Mouse (Mus musculus): ENCODE results near the gene Naglu. TPM values are rescaled to one million over a fixed set of nuclear protein-coding genes. Genes with fewer than 3 reads are reported as not detected.

Gene Naglu
- total RNA-seq, 2 experiments from 2014 or later, result 8.6 to 9.9 TPM

GRCm38 (mm10) chr11:101083083-101083697 lies 13.4 kb downstream of the Naglu start:
- DNase-seq (ENCODE audit: low spot score in 2 of 2), result no peak

- no peak for DNase-seq (ENCODE audit: low spot score in 2 of 2)
Observed at GRCm38 (mm10) chr11:101084246-101084645, 14.4 kb downstream of the Naglu start.

GRCm38 (mm10) chr11:101084811-101085210 lies 15.0 kb downstream of the Naglu start:
- no peak for DNase-seq (ENCODE audit: low spot score in 2 of 2)

- no peak for DNase-seq (ENCODE audit: low spot score in 2 of 2)
Observed at GRCm38 (mm10) chr11:101085617-101086322, 16.0 kb downstream of the Naglu start.

DNA sequence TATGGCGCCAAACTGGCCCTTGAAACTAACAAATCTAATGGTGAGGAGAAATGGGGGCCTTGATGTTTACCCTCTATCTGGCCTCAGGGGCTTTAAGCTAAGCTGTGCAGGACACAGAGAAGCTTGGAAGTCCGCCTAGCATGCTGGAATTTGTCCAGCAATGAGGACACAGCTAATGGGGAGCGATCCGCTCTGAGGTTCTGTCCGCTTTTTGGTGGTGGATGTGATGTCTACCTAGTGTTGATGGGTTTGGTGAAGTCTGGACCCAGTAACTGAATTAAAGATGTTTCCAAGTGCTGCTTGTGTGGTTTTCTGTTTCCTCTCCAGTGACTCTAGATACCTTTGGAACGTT lies 16.5 kb downstream of the Naglu start:
- DNase-seq (ENCODE audit: low spot score in 2 of 2), result no peak

GRCm38 (mm10) chr11:101086756-101087681 lies 17.2 kb downstream of the Naglu start, which contains the start of gene Mlx:
TSS of gene Mlx (plus strand) at chr11:101087277.
- DNase-seq (ENCODE audit: low spot score in 2 of 2), result peak; percentile 87 to 91

- DNase-seq (ENCODE audit: low spot score in 2 of 2), result no peak
Observed at GRCm38 (mm10) chr11:101087682-101088055, 17.9 kb downstream of the Naglu start.

DNA sequence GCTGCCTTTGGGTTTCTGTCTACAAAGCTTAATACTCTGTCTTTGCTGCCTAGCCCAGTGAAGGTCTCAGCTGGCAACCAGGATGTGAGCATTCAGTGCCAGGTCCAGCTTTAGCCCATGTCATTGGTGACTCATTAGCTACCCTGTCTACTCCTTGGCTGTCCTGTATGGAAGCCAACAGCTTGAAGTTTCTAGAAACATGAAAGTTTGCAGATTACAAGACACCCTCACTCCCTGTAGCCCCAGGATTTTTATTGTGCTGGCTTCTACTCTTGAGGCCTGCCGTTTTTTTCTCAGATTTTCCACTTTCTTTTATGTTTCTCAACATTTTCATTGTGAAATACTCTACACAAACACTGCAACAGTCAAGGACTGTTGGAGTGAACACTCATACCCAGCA lies 20.1 kb downstream of the Naglu start:
- no peak for DNase-seq (ENCODE audit: low spot score in 2 of 2)

DNA sequence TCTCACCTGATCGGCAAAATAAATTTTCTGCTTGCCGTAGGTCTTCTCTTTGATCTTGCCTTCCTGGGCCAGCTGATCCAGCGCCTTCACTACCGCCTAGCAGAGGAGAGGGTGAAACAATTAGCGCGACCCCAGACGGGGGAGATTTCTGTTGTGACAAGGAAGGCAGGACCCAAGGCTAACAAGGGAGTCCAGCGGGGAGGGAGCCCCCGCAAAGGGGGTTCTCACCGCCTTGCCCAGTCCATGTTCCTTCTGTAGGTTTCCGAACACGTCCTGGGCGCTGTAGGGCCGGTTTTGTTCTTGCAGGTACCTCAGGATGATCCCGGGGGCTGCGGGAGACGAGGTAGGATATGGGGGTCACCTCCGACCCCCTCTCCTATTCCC lies 25.1 kb downstream of the Naglu start:
- no peak for DNase-seq (ENCODE audit: low spot score in 2 of 2)

DNA sequence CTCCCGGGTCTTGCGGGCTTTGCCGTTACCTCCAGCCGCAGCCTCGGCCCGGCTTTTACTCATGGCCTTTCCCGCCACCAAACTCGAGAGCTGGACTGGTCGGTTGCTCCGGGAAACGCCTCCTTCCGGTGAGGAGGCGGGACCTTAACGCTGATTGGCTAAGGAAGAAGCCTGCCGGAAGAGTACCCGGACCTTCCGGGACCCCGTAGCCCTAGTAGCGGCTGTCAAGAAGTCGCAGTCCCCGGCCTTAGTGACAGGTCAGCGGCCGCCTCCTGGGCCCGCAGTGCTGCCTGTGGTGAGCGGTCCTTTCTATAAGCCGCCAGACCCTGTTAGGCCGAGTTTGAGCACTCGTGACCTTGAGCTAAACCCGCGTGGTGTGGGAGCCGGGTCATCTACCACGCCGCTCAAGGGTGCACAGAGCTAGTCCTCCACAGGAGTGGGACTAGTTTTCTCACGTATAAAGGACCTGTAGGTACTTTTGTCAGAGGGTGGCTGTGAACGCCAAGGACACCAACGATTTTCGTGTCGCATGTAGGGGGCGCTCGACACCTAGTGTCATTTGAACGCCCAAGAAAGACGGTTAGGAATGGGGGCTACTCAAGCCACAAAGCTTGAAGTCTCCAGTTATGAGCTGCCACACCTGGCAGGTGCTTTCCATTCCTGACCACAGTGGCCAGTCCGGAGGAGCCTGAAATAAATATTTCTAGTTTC lies 25.7 kb downstream of the Naglu start, which contains the start of gene Psmc3ip:
Psmc3ip (minus strand) TSS at position 123 of the 711 bp plus-strand sequence.
- DNase-seq (ENCODE audit: low spot score in 2 of 2), result peak; percentile 92 to 94

DNA sequence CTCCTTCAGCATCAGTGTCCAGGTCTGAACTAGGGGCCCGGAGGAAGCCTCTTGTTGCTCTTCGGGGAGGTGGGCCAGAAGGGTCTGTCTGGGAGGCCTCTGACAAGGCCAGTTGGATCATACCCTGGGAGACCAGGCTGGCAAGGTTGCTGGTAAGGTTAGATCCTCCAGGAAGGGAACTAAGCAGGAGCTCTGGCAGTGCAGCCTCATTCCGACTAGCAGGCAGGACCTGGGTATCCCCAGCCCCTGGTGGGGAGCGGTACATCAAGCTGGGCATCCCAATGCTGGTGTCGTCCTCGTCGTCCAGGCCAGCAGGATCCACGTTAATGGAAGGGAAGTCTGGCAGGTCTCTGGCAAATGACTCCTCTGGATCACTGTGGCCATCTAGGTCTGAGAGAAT lies 28.4 kb downstream of the Naglu start:
- DNase-seq (ENCODE audit: low spot score in 2 of 2), result no peak

DNA sequence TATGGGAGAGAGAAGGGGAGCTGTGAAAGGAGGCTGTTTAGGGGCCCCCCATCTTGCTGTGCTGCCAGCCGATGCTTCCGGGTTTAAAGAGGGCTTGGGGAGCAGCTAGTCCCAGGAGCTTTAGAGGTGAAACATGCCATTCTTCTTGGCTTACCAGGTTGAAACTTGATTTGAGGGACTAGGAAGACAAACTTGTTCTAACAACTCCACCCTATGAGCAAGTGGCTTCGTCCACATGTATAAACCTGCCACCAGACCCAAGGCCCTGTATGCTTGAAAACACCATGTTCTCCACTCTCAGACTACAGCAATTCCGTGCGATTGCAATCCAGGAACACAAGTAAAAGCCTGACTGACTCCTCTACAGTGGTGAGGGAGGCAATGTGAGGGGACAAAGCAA lies 33.2 kb downstream of the Naglu start:
- DNase-seq (ENCODE audit: low spot score in 2 of 2), result no peak

DNA sequence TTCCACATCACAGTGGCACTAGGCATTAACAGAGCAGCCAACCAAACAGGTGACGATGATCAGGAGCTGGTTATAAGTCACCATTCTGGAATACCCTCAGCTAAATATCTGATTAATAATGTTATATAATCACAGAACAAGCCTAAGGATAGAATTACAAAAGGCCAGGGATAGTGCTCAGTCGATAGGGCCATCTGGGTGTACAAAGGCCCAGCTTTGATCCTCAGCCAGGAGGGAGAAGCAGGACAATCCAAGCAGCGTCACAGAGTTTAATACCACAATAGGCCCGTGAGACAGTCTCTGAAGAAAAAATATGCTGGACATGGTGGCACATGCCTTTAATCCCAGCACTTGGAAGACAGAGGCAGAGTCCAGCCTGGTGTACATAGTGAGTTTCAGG lies 39.5 kb downstream of the Naglu start:
- DNase-seq (ENCODE audit: low spot score in 2 of 2), result no peak

DNA sequence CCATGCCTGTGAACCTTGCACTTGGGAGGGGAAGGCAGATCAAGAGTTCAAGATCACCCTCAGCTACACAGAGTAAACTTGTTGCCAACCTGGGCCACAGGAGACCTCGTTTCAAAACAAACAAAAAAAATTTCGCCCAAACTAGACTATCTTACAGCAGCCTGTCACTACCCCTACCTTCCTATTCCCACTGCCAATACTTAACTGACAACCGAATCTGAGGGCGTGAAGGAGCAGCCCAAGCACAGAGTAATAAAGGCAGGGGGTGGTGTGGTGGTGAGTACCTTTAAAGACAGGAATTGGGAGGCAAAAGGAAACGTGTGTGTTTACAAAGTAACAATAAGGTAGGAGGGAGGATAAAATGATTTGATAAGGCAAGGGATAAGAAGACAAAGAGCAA lies 40.9 kb downstream of the Naglu start:
- DNase-seq (ENCODE audit: low spot score in 2 of 2), result no peak

DNA sequence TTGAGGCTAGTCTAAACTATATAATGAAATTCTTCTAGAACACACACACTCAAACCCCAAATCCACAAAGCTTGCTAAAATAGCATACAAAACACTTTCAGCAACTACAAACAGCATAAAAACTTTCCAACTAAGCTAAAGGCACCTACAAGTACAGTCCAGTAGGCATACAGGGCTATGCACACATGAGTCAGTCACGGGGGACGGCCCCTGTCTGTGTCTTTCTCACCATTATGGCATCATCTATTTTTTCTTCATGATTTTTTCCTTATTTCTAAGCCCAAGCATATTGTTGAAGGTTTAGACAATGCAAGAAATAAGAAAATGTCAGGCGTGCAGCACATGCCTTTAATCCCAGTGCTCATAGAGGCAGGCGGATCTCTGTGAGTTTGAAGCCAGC lies 41.4 kb downstream of the Naglu start:
- DNase-seq (ENCODE audit: low spot score in 2 of 2), result no peak

DNA sequence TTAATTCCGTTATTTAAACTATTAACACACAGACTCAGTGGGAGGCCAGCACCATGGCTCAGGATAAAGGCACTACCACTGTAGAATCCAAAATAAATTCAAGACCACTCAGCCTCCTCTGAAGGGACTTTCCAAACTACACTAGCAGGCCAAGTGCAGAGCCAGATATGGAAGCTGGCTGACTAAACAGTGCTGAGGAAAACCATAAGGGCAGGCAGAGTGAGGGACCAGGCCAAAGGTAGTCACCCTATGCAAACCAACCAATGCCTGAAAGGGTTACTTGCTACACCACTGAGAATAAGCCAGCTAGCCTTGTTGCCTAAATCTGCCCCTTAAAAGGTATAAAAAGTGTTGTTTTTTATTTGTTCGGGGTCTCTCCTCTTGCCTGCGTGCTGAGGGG lies 42.4 kb downstream of the Naglu start:
- DNase-seq (ENCODE audit: low spot score in 2 of 2), result no peak

DNA sequence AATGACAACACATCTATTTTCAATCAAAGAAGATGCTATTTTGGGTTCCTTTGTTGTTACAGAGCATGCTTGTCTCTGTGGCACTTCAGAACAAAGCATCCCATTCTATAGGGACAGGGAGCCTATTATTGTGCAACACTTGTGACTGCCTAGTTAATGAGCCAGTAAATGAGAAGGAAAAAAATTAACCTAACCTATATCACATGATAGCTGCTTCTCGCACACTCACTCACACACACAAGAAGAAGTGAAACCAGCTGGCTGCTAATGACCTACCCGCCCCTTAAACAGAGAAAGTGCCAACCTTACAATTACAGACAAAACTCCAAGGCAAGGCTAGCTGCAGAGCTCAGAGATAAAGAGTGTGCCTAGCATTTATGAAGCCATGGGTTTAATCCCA lies 45.8 kb downstream of the Naglu start:
- no peak for DNase-seq (ENCODE audit: low spot score in 2 of 2)

GRCm38 (mm10) chr11:101118105-101118504 lies 48.3 kb downstream of the Naglu start:
- no peak for DNase-seq (ENCODE audit: low spot score in 2 of 2)

DNA sequence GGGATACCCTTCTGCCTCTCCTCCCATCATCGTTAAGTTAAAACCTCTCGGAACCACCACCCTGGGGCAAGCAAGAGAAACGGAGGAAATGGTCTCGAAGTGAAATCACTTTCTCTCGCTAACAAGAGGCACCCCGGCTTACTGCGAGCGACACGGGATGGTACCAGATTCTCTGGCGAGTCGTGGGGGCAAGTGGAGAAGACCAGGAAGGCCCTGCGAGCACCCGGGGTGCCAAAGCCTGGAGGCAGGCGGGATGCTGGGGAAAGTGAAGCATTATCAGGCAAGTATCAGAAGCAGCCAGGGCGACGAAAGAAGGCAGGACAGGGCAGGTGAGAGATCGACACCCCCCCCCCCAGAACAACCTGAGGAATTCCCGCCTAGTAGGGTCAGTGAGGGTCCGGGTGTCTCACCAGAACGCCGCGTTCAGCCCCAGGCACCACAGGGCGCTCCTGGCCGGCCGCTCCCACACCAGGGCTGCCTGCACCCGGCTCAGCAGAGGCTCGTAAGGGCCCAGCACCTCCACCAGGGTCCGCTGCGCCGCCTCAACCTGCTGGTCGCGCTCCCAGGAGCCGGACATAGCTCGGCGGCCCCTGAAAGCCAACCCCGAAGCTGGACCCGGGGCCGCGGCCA lies 49.4 kb downstream of the Naglu start:
- DNase-seq (ENCODE audit: low spot score in 2 of 2), result peak in 1 of 2 experiments; percentile 15

DNA sequence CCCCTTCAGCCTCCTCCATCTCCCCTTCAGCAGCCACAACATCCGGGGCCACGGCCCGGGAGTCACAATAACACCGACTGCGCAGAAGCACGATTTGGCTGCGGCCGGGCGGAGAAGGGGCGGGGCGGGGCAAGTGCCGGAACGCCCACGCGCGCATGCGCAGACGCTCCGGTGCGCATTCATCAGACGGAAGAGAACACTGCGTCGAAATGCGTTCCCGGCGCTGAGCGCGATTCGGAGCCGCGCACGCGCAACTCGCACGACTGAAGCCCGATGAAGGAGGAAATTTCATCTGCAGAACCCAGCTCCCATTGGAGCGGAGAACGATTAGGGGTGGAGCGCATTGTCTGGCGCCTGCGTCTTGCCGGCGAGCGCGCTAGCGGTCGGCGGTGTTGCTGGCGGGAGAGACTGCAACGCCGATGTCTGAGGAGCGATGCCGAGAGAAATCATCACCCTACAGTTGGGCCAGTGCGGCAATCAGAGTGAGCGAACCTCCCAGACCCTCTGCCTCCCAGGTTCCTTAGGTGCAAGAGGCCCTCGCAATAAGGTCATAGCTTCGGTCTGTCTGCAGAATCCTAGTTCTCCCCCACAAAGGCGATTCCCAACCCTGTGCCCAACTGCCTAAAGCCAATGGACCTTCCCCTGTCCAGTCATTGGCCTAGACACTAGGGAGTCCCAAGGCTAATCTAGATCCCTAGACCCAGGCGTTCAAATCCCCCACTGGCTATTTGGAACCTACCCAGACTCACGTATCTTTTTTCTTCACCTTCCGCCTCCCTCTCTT lies 50.1 kb downstream of the Naglu start, which contains the start of the genes Retreg3 and Tubg1:
Retreg3 (minus strand) TSS at position 133 of the 784 bp plus-strand sequence.
Tubg1 (plus strand) TSS at position 178 of the 784 bp plus-strand sequence.
- peak; percentile 99 to 100 for DNase-seq (ENCODE audit: low spot score in 2 of 2)

All from layer of hippocampus, postnatal 10 days (tissue).